Mouse (Mus musculus) heart, adult 2 months (tissue): ENCODE measurements around the gene Exoc3l4.

ENCODE experiments used
- CTCF ChIP-seq: fragments of 200-600 bp; IDR thresholded peaks from 2 replicates; pipeline ENCODE4 v1.8.1; 2022; ENCODE audit warnings: antibody characterized with exemption, mild to moderate bottlenecking, moderate library complexity
- EP300 ChIP-seq: fragments of 200-500 bp; IDR thresholded peaks from 2 replicates; pipeline ENCODE4 v1.6.1; 2011; ENCODE audit warnings: low read depth, low read length, control low read depth; ENCODE audit not compliant: insufficient read depth
- POLR2A ChIP-seq: fragments of 200-500 bp; IDR thresholded peaks from 2 replicates; pipeline ENCODE4 v1.6.1; 2011; ENCODE audit warnings: mild to moderate bottlenecking, low read depth, low read length, control low read depth; ENCODE audit not compliant: insufficient read depth

- TF ChIP-seq POLR2A (no peak), EP300 (no peak), CTCF (no peak)
Observed at GRCm38 (mm10) chr12:111406622-111407021, 10.2 kb upstream of the Exoc3l4 start, which contains the start of gene Lbhd2.
